Mouse (Mus musculus) CD8-positive naive resting alpha-beta T cell, adult 57 days (primary cell): ENCODE measurements around the gene Tnnt2. TPM values are rescaled to one million over a fixed set of nuclear protein-coding genes. Genes with fewer than 3 reads are reported as not detected.

Experiments
- total RNA-seq: library from RNA; stranded (reverse); gene quantifications from one replicate; pipeline ENCODE4 v1.2.4, GENCODE M21; 2023

The Tnnt2 gene
- total RNA-seq: not detected

GRCm38 (mm10) chr1:135835716-135836483 is at the start of gene Tnnt2:
Gene Tnnt2, plus strand, starts transcription at chr1:135836354.

DNA sequence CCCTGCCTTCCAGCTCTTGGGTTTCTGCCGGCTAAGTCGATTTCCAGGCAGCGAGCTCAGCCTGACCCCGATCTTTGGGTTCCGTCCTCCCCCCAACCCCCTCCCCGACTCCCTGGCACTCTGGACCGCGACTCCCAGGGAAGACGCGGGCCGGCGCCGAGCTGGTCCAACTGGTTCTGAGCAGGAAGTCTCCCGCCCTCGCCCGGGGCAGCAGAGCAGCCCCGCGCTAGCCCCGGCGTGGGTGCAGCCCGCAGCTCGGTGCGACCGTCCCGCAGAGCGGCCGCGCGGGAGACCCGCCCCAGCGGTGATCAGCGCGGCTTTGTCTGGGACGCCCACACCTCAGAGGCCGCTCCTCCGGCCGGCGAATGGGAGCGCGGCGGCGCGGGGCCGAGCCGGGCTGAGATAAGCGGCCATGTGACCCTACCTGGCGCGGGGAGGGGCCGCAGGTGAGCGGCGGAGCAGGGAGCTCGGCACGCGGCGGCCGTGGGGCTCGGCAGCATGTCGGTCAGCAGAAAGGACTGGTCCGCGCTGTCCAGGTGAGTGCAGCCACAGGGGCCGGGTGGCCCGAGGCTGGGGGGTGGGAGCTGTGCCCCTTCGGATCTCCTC is 17.6 kb upstream of the Tnnt2 start, which contains the start of gene Lad1:
Lad1 (plus strand) TSS at position 118 of the 606 bp plus-strand sequence.

Other genes starting within 250 kb of the Tnnt2 start
- gene Nav1, start 229.1 kb upstream of the Tnnt2 start, total RNA-seq: 2.4 TPM
- 42.7 TPM for gene Csrp1, start 116.3 kb upstream of the Tnnt2 start, total RNA-seq
- gene Phlda3, start 70.2 kb upstream of the Tnnt2 start, total RNA-seq: not detected
- gene Tnni1, start 56.9 kb upstream of the Tnnt2 start, total RNA-seq: not detected
- gene Lad1, start 17.8 kb upstream of the Tnnt2 start, total RNA-seq: 1.2 TPM
- gene Pkp1, start 82.9 kb downstream of the Tnnt2 start, total RNA-seq: not detected
- not detected for gene Igfn1, start 170.0 kb downstream of the Tnnt2 start, total RNA-seq
- 11.8 TPM for gene Tmem9, start 171.8 kb downstream of the Tnnt2 start, total RNA-seq
- gene Ascl5, start 214.4 kb downstream of the Tnnt2 start, total RNA-seq: not detected
- 0.55 TPM for gene Cacna1s, start 216.4 kb downstream of the Tnnt2 start, total RNA-seq